Mouse (Mus musculus): ENCODE measurements around the gene Gucy2d. TPM values are rescaled to one million over a fixed set of nuclear protein-coding genes. Genes with fewer than 3 reads are reported as not detected.

Gene Gucy2d
- polyA plus RNA-seq (2015; fragmentation: Illumina TruSeq; extraction: RNeasy Lipid Tissue Mini Kit (QIAGEN cat#74804); ENCODE audit: insufficient read depth, low read depth, low replicate concordance), result not detected

DNA sequence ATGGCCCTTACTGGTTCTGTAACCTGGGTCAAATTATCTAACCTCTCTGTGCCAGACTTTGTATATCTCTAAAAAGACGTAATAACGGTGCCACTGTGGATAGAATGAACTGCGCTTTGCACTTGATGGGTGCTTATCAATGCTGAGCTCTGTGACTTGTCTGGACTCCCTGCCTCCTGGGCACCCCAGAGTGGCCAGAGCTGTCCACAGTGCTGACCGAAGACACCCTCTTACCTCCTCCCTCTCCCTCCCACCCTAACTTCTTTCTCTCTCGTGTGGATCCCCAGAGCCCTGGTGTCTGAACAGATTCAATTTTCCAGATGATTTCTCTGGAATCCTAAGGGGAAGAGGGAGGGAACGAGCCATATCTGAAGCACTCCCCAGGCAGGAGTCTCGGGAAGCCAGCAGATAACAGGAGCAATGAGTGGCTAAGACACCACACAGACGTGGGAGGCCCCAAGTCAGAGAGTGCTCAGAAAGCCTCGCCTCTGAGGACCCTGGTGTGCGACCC lies at the start of gene Gucy2d:
Gene Gucy2d (plus strand): TSS at position 461 of the 511 bp plus-strand sequence.

DNA sequence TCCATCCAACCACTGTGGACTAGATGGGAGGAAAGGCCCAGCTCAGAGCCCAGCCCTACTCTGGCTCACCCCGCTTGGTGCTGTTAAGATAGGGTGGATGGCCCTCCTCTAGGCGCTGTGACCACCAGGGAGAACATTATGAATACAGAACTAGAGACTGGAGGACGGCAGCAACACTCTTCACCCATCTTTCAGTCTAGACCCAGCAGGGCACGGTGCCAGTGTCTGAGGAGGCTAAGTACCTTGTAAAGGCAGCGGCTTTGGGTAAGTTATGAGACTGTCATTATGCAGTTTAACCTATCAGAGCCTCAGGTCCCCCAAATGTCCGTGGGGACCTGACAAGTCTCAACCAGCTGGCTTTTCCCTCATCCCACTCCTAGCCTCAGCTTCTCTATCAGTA lies 48.9 kb downstream of the Gucy2d start, which contains the start of gene Lrrc32:
Gene Lrrc32 (plus strand): TSS at position 153 of the 400 bp plus-strand sequence.

Other genes with a start within 250 kb of the Gucy2d start
- gene B3gnt6, start 240.9 kb upstream of the Gucy2d start, polyA plus RNA-seq (2015; fragmentation: Illumina TruSeq; extraction: RNeasy Lipid Tissue Mini Kit (QIAGEN cat#74804); ENCODE audit: insufficient read depth, low read depth, low replicate concordance), result not detected
- gene Acer3, start 119.2 kb upstream of the Gucy2d start, polyA plus RNA-seq (2015; fragmentation: Illumina TruSeq; extraction: RNeasy Lipid Tissue Mini Kit (QIAGEN cat#74804); ENCODE audit: insufficient read depth, low read depth, low replicate concordance), result 5.7 TPM
- 2.0 TPM for gene Tsku, start 79.1 kb upstream of the Gucy2d start, polyA plus RNA-seq (2015; fragmentation: Illumina TruSeq; extraction: RNeasy Lipid Tissue Mini Kit (QIAGEN cat#74804); ENCODE audit: insufficient read depth, low read depth, low replicate concordance)
- gene Lrrc32, start 48.9 kb downstream of the Gucy2d start, polyA plus RNA-seq (2015; fragmentation: Illumina TruSeq; extraction: RNeasy Lipid Tissue Mini Kit (QIAGEN cat#74804); ENCODE audit: insufficient read depth, low read depth, low replicate concordance), result 10.0 TPM
- gene Emsy, start 216.4 kb downstream of the Gucy2d start, polyA plus RNA-seq (2015; fragmentation: Illumina TruSeq; extraction: RNeasy Lipid Tissue Mini Kit (QIAGEN cat#74804); ENCODE audit: insufficient read depth, low read depth, low replicate concordance), result 5.1 TPM